Mouse (Mus musculus): Measurements from ENCODE around the gene Smok2b. TPM values are rescaled to one million over a fixed set of nuclear protein-coding genes. Genes with fewer than 3 reads are reported as not detected.

Gene Smok2b
- polyA plus RNA-seq, 1 experiment: not detected

Other genes starting within 250 kb of the Smok2b start
- 122 and 132 TPM in 2 replicates for gene Wtap, start 236.1 kb upstream of the Smok2b start, polyA plus RNA-seq (2011; ENCODE audit: insufficient read depth, insufficient read length, low read depth, missing spikeins)
- 97.3 and 98.5 TPM in 2 replicates for gene Sod2, start 223.4 kb upstream of the Smok2b start, polyA plus RNA-seq (2011; ENCODE audit: insufficient read depth, insufficient read length, low read depth, missing spikeins)
- not detected in 2 replicates for gene Gpr31b, start 178.0 kb upstream of the Smok2b start, polyA plus RNA-seq (2011; ENCODE audit: insufficient read depth, insufficient read length, low read depth, missing spikeins)
- gene Tcp10b, start 169.2 kb upstream of the Smok2b start, polyA plus RNA-seq (2011; ENCODE audit: insufficient read depth, insufficient read length, low read depth, missing spikeins): not detected in 2 replicates
- gene Unc93a, start 98.4 kb upstream of the Smok2b start, polyA plus RNA-seq (2011; ENCODE audit: insufficient read depth, insufficient read length, low read depth, missing spikeins): not detected in 2 replicates
- gene Smok2a, start 9.1 kb upstream of the Smok2b start, polyA plus RNA-seq (2011; ENCODE audit: insufficient read depth, insufficient read length, low read depth, missing spikeins): not detected in 2 replicates
- gene Tcp10c, start 124.3 kb downstream of the Smok2b start, polyA plus RNA-seq (2011; ENCODE audit: insufficient read depth, insufficient read length, low read depth, missing spikeins): not detected in 2 replicates

Measured in ES-Bruce4 (cell line).